ENCODE assay signal across 7 mouse cellular contexts in genomic region chr7:92876066-92876465, GRCm38 (mm10). TPM values are rescaled to one million over a fixed set of nuclear protein-coding genes. Genes with fewer than 3 reads are reported as not detected.
A peak's percentile ranks its signal among the peaks of the same experiment; 100 is the strongest.
DNase-seq lines count a peak whose midpoint lies in the region; ATAC-seq and TF ChIP-seq lines count a peak whose summit lies in the region.

No protein-coding gene starts in this region.

- ATAC-seq in forebrain, embryonic 13.5 days: no peak
- ATAC-seq in midbrain, embryonic 13.5 days: no peak

- TF ChIP-seq POLR2A in kidney, adult 2 months (IDR thresholded peaks at IDR 0.05; ENCODE audit: low read depth, low read length): no peak

- TF ChIP-seq CTCF in kidney, adult 2 months (conservative IDR thresholded peaks at IDR 0.05; ENCODE audit: insufficient read depth, insufficient read length, low read depth, low read length): no peak

- no peaks in the 10 kb centered on the region for H3K9me3 ChIP-seq in forebrain, embryonic 13.5 days (replicated peaks)
- H3K9me3 ChIP-seq in midbrain, embryonic 13.5 days: no peaks in the 10 kb centered on the region

- H3K9ac ChIP-seq in forebrain, embryonic 13.5 days: no peak overlapping the region
- no peak overlapping the region for H3K9ac ChIP-seq in midbrain, embryonic 13.5 days (replicated peaks)

- H3K4me1 ChIP-seq in forebrain, embryonic 13.5 days: peaks cover 25% of the 10 kb centered on the region
- H3K4me1 ChIP-seq in kidney, adult 2 months (ENCODE audit: control insufficient read depth, insufficient read depth, low read length): peaks cover 20% of the 10 kb centered on the region; the same call in 1 of the 2 replicates
- H3K4me1 ChIP-seq in midbrain, embryonic 13.5 days (replicated peaks): peaks cover 25% of the 10 kb centered on the region

- WGBS in forebrain, embryonic 13.5 days: 47% methylated on average over 3 of the region's 3 CpGs
- WGBS in kidney, adult 2 months: 12% methylated on average over 3 of the region's 3 CpGs
- WGBS in midbrain, embryonic 13.5 days: 51% methylated on average over 3 of the region's 3 CpGs

- DNase-seq in 3T3-L1 (ENCODE audit: low read depth, low spot score): peak; percentile 80
- DNase-seq in A20 (ENCODE audit: low read depth, low spot score): peak; percentile 81
- DNase-seq in kidney, adult 2 months: peak; percentile 68
- no peak for DNase-seq in layer of hippocampus, postnatal 25 days (ENCODE audit: extremely low spot score in 1 of 2, low spot score in 1 of 2)
- DNase-seq in right cerebral cortex, adult 2 months (ENCODE audit: low spot score in 2 of 2): no peak

- no peaks in the 10 kb centered on the region for H3K36me3 ChIP-seq in forebrain, embryonic 13.5 days (ENCODE audit: poor library complexity, severe bottlenecking)
- no peaks in the 10 kb centered on the region for H3K36me3 ChIP-seq in kidney, adult 2 months (ENCODE audit: control insufficient read depth, insufficient read depth, low read length)
- H3K36me3 ChIP-seq in midbrain, embryonic 13.5 days: no peaks in the 10 kb centered on the region

- no peak overlapping the region for H3K27ac ChIP-seq in forebrain, embryonic 13.5 days
- H3K27ac ChIP-seq in kidney, adult 2 months (ENCODE audit: insufficient read depth, low read depth, low read length): peak overlapping the region; percentile 24; the same call in 1 of the 2 replicates
- H3K27ac ChIP-seq in midbrain, embryonic 13.5 days: no peak overlapping the region

- no peaks in the 10 kb centered on the region for H3K27me3 ChIP-seq in forebrain, embryonic 13.5 days
- H3K27me3 ChIP-seq in kidney, adult 2 months (replicated peaks; ENCODE audit: control insufficient read depth, insufficient read depth, low read length): no peaks in the 10 kb centered on the region
- H3K27me3 ChIP-seq in midbrain, embryonic 13.5 days: no peaks in the 10 kb centered on the region

- H3K4me2 ChIP-seq in forebrain, embryonic 13.5 days: peak overlapping the region; percentile 67
- peak overlapping the region; percentile 70 for H3K4me2 ChIP-seq in midbrain, embryonic 13.5 days (replicated peaks)

- H3K4me3 ChIP-seq in forebrain, embryonic 13.5 days: peak overlapping the region; percentile 61
- no peak overlapping the region for H3K4me3 ChIP-seq in kidney, adult 2 months (ENCODE audit: insufficient read depth, low read depth, low read length)
- peak overlapping the region; percentile 53 for H3K4me3 ChIP-seq in midbrain, embryonic 13.5 days (replicated peaks)

RNA-seq across cellular contexts. Expression of gene Prcp, which starts 1.8 kb away (rescaled TPM):
- polyA plus RNA-seq in forebrain, embryonic 13.5 days (2015; fragmentation: Nextera tagmentation; extraction: Ambion mirVana): 14.6 and 15.6 TPM in 2 replicates
- polyA plus RNA-seq in kidney, adult 2 months (2012; rRNA removed): 37.2 TPM in 2 replicates
- polyA plus RNA-seq in midbrain, embryonic 13.5 days (2015; fragmentation: Nextera tagmentation; extraction: Ambion mirVana): 17.4 and 18.9 TPM in 2 replicates
- total RNA-seq in layer of hippocampus, postnatal 25 days (2021): 1 to 10 TPM; 7.3 to 9.8 TPM

RNA-seq across cellular contexts. Expression of gene Ddias, which starts 2.0 kb away (rescaled TPM):
- 12.1 and 13.5 TPM in 2 replicates for polyA plus RNA-seq in forebrain, embryonic 13.5 days (2015; fragmentation: Nextera tagmentation; extraction: Ambion mirVana)
- 0.06 and 0.08 TPM in 2 replicates for polyA plus RNA-seq in kidney, adult 2 months (2012; rRNA removed)
- 7.6 and 8.5 TPM in 2 replicates for polyA plus RNA-seq in midbrain, embryonic 13.5 days (2015; fragmentation: Nextera tagmentation; extraction: Ambion mirVana)
- under 1 TPM; 0.57 to 0.73 TPM for total RNA-seq in layer of hippocampus, postnatal 25 days (2021)

Comparison
In these comparisons a context has a peak if more than half of its experiments do, and no peak if none do; other contexts are left out.
1. DNase-seq: peak in 3T3-L1 (single experiment), A20 (single experiment) and kidney, adult 2 months (single experiment); none in layer of hippocampus, postnatal 25 days (0 of 2) and right cerebral cortex, adult 2 months (0 of 2).